Mouse (Mus musculus) neural tube, embryonic 12.5 days (tissue): ENCODE results near the gene Cnot6. TPM values are rescaled to one million over a fixed set of nuclear protein-coding genes. Genes with fewer than 3 reads are reported as not detected.

Experiments
- ATAC-seq: fragments of 200-750 bp; cut with Nextera tagmentation; 2 replicates; pipeline ENCODE4 v1.8.0; 2017; ENCODE audit warnings: low read depth, mild to moderate bottlenecking, moderate TSS enrichment, moderate library complexity; ENCODE audit not compliant: low FRiP score
- H3K27ac ChIP-seq: fragments of 300-500 bp; sonication (generic); 2 replicates; pipeline ENCODE4 v1.5.1; 2016
- H3K27me3 ChIP-seq: fragments of 300-500 bp; sonication (generic); replicated peaks from 2 replicates; pipeline ENCODE4 v1.6.1; 2016; ENCODE audit warnings: mild to moderate bottlenecking
- H3K36me3 ChIP-seq: fragments of 300-500 bp; sonication (generic); 2 replicates; pipeline ENCODE4 v1.6.1; 2016; ENCODE audit warnings: mild to moderate bottlenecking
- H3K4me1 ChIP-seq: fragments of 300-500 bp; sonication (generic); 2 replicates; pipeline ENCODE4 v1.6.1; 2016
- H3K4me2 ChIP-seq: fragments of 300-500 bp; sonication (generic); replicated peaks from 2 replicates; pipeline ENCODE4 v1.6.1; 2016; ENCODE audit warnings: mild to moderate bottlenecking
- H3K4me3 ChIP-seq: fragments of 300-500 bp; sonication (generic); 2 replicates; pipeline ENCODE4 v1.5.1; 2016
- H3K9ac ChIP-seq: fragments of 300-500 bp; sonication (generic); 2 replicates; pipeline ENCODE4 v1.6.1; 2016; ENCODE audit warnings: mild to moderate bottlenecking
- H3K9me3 ChIP-seq: fragments of 300-500 bp; sonication (generic); 2 replicates; pipeline ENCODE4 v1.6.1; 2016; ENCODE audit warnings: mild to moderate bottlenecking
- WGBS: fragments of 180-500 bp; shearing (Covaris S2); methylation state at CpG from one replicate; pipeline ENCODE4 v1.1.7; 2016; 5-methylcytosine and 5-hydroxymethylcytosine counted together
- polyA plus RNA-seq: library from polyadenylated mRNA; unstranded; fragments of >200 nt; fragmentation: Nextera tagmentation; extraction: Ambion mirVana; gene quantifications from 2 replicates; pipeline ENCODE4 v1.2.1, GENCODE M21; 2016

Gene Cnot6
- 81.5 and 82.9 TPM in 2 replicates for polyA plus RNA-seq

GRCm38 (mm10) chr11:49712555-49713335, at the start of gene Cnot6:
Cnot6 (minus strand) TSS chr11:49712723.
- WGBS = 2% methylated on average over 64 of the region's 65 CpGs
- H3K27ac ChIP-seq = peak within 1 kb of the TSS; percentile 91
- H3K36me3 ChIP-seq = peaks cover 5% of the 10 kb centered on the region
- H3K9ac ChIP-seq = peak within 1 kb of the TSS; percentile 99
- no peaks in the 10 kb centered on the region for H3K9me3 ChIP-seq
- peak; percentile 97 for ATAC-seq
- peak within 1 kb of the TSS; percentile 75 for H3K4me2 ChIP-seq
- peaks cover 20% of the 10 kb centered on the region for H3K4me1 ChIP-seq
- peak within 1 kb of the TSS; percentile 95 for H3K4me3 ChIP-seq
- no peaks in the 10 kb centered on the region for H3K27me3 ChIP-seq

DNA sequence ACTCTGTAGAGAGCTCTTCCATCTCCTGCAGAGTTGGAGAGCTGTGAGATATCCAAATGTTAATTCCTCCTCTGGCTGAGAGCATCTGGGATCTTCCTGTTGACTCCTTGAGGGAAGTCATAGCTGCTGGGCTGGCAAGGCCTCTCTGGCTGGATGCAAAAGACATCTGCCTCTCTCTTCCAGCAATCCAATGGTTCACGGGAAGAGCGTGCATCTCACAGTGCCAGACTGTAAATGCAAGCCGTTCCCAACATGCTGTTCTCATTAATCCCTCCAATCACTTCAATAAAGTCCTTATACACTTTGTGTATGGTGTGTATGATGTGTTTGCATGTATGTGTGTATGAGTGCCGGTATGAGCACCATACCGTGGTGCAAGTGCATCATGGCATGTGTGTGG, 48.6 kb upstream of the Cnot6 start:
- H3K4me1 ChIP-seq = peaks cover 3% of the 10 kb centered on the region; the same call in 1 of the 2 replicates
- 86% methylated on average over 5 of the region's 5 CpGs for WGBS
- H3K4me3 ChIP-seq = no peak overlapping the region
- no peaks in the 10 kb centered on the region for H3K27me3 ChIP-seq
- H3K36me3 ChIP-seq = no peaks in the 10 kb centered on the region
- H3K9me3 ChIP-seq = no peaks in the 10 kb centered on the region
- H3K27ac ChIP-seq = no peak overlapping the region
- ATAC-seq = no peak
- no peak overlapping the region for H3K9ac ChIP-seq
- H3K4me2 ChIP-seq = no peak overlapping the region

- no peak overlapping the region for H3K9ac ChIP-seq
- no peak overlapping the region for H3K4me3 ChIP-seq
- no peaks in the 10 kb centered on the region for H3K4me1 ChIP-seq
- 90% methylated on average over 3 of the region's 3 CpGs for WGBS
- no peak overlapping the region for H3K4me2 ChIP-seq
- H3K9me3 ChIP-seq = no peaks in the 10 kb centered on the region
- H3K36me3 ChIP-seq = no peaks in the 10 kb centered on the region
- H3K27me3 ChIP-seq = no peaks in the 10 kb centered on the region
- H3K27ac ChIP-seq = no peak overlapping the region
- ATAC-seq = no peak
Observed at GRCm38 (mm10) chr11:49758096-49758495, 45.6 kb upstream of the Cnot6 start.

DNA sequence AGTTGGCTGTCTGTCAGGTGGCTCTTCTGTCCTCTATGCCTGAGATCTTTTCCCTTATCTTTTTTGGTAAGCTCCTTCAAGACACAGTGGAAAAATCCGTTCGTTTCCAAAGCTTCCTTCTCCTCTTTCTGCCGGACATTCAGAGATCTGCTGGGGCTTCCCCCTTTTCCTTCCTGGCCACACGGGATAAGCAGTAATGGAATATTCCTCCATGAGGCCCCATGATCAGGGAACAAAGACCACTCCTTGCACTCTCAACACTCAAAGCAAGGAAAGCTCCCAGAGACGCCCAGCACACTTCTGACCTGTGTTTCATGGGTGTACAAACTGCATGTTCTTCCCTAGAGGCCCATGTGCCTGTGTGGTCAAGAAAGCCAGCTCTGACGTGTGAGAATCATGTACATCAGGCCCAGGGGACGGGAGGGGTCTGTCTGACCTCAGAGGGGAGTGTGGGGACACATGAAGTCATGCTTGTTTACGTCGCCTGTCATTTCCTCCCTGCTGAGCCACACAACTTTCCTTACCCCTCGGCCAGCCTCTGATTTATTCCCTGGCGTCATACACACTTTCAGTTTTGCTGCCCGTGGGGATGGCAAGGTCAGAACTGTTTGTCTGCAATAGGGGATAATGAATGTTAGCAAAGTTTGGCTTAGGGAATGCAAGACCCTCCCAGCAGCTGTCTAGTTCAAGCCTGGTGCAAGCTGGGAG, 42.6 kb upstream of the Cnot6 start:
- Histone ChIP-seq H3K27ac (no peak overlapping the region), H3K9ac (no peak overlapping the region), H3K4me3 (no peak overlapping the region), H3K36me3 (no peaks in the 10 kb centered on the region), H3K27me3 (no peaks in the 10 kb centered on the region), H3K9me3 (no peaks in the 10 kb centered on the region), H3K4me2 (no peak overlapping the region), H3K4me1 (no peaks in the 10 kb centered on the region)
- ATAC-seq = no peak
- WGBS = 51% methylated on average over 12 of the region's 12 CpGs

DNA sequence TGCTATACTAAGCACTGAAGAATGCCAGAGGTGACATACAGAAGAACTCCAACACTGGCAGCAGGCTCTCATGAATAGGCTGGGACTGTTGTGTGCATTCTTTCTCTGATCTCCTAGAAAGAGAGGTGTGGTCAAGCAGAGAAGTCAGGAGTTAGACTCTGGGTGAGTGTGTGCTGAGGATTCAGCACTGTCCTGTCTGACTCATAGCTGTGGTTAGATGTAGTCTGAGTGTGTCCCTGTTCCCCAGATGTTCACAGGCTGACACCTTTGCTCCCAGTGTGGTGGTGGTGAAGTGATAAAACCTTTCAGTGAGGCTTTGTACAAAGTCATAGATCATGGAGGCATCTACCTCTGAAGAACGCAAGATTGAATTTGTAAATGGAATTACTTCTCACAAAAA, 34.2 kb upstream of the Cnot6 start:
- H3K36me3 ChIP-seq = no peaks in the 10 kb centered on the region
- H3K4me3 ChIP-seq = no peak overlapping the region
- H3K9ac ChIP-seq = no peak overlapping the region
- 93% methylated on average over 1 of the region's 1 CpGs for WGBS
- no peaks in the 10 kb centered on the region for H3K4me1 ChIP-seq
- H3K4me2 ChIP-seq = no peak overlapping the region
- peaks cover 5% of the 10 kb centered on the region; the same call in 1 of the 2 replicates for H3K9me3 ChIP-seq
- no peaks in the 10 kb centered on the region for H3K27me3 ChIP-seq
- H3K27ac ChIP-seq = no peak overlapping the region
- no peak for ATAC-seq

DNA sequence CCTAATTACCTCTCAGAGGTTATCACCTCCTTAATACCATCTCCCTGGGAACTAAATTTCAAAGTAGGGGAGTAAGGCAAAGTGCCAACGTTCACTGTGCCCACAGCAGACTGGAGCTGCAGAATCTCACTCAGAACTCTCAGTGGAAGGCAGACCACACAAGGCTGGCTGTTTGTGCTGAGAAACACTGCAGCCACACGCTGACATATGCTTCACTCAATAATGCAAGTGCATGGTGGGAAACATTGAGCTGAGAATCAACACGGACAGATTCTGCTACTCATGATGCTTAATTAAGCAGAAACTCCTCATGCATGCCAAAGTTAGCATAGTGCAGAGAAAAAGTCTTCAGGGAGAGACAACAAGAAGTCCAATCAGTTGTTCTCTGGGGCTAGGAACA, 33.3 kb upstream of the Cnot6 start:
- H3K27me3 ChIP-seq = no peaks in the 10 kb centered on the region
- H3K27ac ChIP-seq = no peak overlapping the region
- no peak overlapping the region for H3K4me3 ChIP-seq
- no peak for ATAC-seq
- H3K36me3 ChIP-seq = no peaks in the 10 kb centered on the region
- H3K4me2 ChIP-seq = no peak overlapping the region
- no peak overlapping the region for H3K9ac ChIP-seq
- H3K9me3 ChIP-seq = peaks cover 5% of the 10 kb centered on the region; the same call in 1 of the 2 replicates
- 82% methylated on average over 3 of the region's 3 CpGs for WGBS
- no peaks in the 10 kb centered on the region for H3K4me1 ChIP-seq

DNA sequence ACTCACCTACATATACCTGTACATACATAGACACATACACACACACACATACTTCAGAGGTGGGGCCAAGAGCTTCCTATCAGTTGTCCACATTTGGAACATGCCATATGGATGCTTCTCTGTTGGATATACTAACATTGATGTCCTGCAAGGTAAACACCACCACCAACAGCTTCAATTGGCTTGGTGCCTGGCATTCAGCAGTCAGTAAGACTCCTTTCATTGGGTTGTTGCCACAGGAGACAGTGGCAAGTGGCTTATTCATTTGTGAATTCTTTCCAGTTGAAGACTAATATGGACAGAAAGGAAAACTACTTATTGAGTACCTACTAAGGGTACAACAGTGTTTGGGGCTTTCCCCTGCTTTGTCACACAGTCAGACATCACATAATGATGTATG, 32.5 kb upstream of the Cnot6 start:
- H3K4me1 ChIP-seq = no peaks in the 10 kb centered on the region
- no peak overlapping the region for H3K4me3 ChIP-seq
- H3K9ac ChIP-seq = no peak overlapping the region
- no peaks in the 10 kb centered on the region for H3K36me3 ChIP-seq
- H3K9me3 ChIP-seq = peaks cover 5% of the 10 kb centered on the region; the same call in 1 of the 2 replicates
- no peaks in the 10 kb centered on the region for H3K27me3 ChIP-seq
- H3K4me2 ChIP-seq = no peak overlapping the region
- H3K27ac ChIP-seq = no peak overlapping the region
- no peak for ATAC-seq

GRCm38 (mm10) chr11:49743634-49744033, 31.1 kb upstream of the Cnot6 start:
- ATAC-seq = no peak
- no peaks in the 10 kb centered on the region for H3K36me3 ChIP-seq
- H3K4me3 ChIP-seq = no peak overlapping the region
- no peaks in the 10 kb centered on the region for H3K9me3 ChIP-seq
- H3K4me2 ChIP-seq = no peak overlapping the region
- H3K27ac ChIP-seq = no peak overlapping the region
- no peak overlapping the region for H3K9ac ChIP-seq
- no peaks in the 10 kb centered on the region for H3K27me3 ChIP-seq
- H3K4me1 ChIP-seq = no peaks in the 10 kb centered on the region
- WGBS = 90% methylated on average over 7 of the region's 7 CpGs

DNA sequence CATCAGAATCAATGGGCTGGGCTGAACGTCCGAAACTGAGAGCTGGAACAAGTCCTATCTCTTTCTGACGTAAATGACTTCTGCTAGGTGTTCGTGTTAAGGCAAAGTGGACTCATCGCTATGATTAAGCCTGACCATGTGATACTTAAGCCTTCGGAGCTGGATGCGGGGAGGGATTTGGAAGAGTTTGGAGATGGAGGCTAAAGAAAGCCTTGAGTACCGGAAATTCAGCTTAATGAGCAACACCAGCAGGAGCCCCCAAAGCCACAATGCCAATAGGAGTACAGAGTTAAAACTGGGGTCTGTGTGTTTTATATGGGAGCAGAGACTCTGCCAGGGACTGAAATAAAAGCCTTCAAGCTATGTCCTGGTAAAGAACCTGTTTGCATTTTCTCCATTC, 29.7 kb upstream of the Cnot6 start:
- no peaks in the 10 kb centered on the region for H3K36me3 ChIP-seq
- H3K9me3 ChIP-seq = no peaks in the 10 kb centered on the region
- ATAC-seq = no peak
- H3K4me2 ChIP-seq = no peak overlapping the region
- no peak overlapping the region for H3K4me3 ChIP-seq
- H3K4me1 ChIP-seq = no peaks in the 10 kb centered on the region
- no peak overlapping the region for H3K9ac ChIP-seq
- H3K27ac ChIP-seq = no peak overlapping the region
- no peaks in the 10 kb centered on the region for H3K27me3 ChIP-seq
- 83% methylated on average over 8 of the region's 8 CpGs for WGBS

GRCm38 (mm10) chr11:49739776-49740175, 27.3 kb upstream of the Cnot6 start:
- no peak overlapping the region for H3K27ac ChIP-seq
- H3K4me2 ChIP-seq = no peak overlapping the region
- H3K9ac ChIP-seq = no peak overlapping the region
- H3K4me3 ChIP-seq = no peak overlapping the region
- no peaks in the 10 kb centered on the region for H3K36me3 ChIP-seq
- H3K27me3 ChIP-seq = no peaks in the 10 kb centered on the region
- no peaks in the 10 kb centered on the region for H3K9me3 ChIP-seq
- H3K4me1 ChIP-seq = no peaks in the 10 kb centered on the region
- no peak for ATAC-seq
- WGBS = 79% methylated on average over 3 of the region's 3 CpGs

DNA sequence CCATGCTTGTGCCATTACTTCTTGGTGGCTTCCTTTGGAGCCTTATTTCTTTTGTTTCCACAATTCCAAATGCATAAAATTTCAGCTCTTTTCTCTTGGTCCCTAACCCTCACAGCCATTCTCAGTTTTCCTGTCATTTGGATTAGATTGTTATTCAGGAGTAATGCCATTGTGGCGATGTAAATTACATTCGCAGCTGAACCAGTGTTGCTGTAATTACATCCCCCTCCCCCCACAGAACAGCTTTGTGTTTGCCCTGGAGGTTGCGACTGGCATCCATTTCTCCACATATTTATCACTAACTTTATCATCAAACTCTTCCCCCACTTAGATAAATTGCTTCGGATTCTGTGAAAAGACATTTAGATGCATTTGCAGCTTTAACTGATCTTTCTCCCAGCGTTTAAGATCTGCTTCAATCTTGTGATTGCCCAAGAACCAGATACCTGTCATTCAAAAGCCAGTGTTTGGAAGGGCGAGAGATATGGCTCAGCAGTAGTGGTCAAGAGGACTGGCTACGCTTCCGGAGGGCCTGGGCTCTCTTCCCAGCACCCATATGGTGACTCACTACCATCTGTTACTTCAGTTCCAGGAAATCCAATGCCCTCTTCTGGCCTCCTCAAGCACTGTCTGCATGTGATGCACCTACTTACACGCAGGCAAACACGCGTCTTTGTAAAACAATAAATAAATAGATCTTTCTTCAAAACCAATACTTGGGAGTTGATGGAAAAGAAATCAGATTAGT, 26.3 kb upstream of the Cnot6 start:
- ATAC-seq = no peak
- no peaks in the 10 kb centered on the region for H3K27me3 ChIP-seq
- no peak overlapping the region for H3K27ac ChIP-seq

DNA sequence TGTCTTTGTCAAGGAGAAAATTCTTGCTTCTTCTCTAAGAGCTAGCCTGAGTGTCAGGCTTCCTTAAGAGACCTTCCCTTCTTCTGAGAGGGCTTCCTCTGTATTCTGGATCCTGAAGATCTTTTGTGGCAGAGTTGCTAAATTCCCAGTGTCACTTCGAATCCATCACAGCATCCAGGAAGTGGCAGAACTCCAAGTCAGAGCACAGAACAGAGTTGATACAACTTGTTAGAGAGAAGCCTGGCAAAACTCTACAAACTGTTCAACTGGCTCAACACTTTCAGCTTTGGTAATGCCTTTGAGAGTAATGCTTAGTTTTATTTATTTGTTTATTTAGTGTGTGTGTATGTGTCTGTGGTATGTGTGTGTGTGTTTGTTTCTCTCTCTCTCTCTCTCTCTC, 25.1 kb upstream of the Cnot6 start:
- H3K9me3 ChIP-seq = no peaks in the 10 kb centered on the region
- no peaks in the 10 kb centered on the region for H3K4me1 ChIP-seq
- no peak overlapping the region for H3K4me2 ChIP-seq
- H3K27me3 ChIP-seq = no peaks in the 10 kb centered on the region
- no peak overlapping the region for H3K4me3 ChIP-seq
- H3K36me3 ChIP-seq = no peaks in the 10 kb centered on the region
- no peak overlapping the region for H3K27ac ChIP-seq
- no peak overlapping the region for H3K9ac ChIP-seq
- 71% methylated on average over 1 of the region's 1 CpGs for WGBS
- ATAC-seq = no peak

More for the DNA sequence above, 26.3 kb upstream of the Cnot6 start:
- H3K9ac ChIP-seq = no peak overlapping the region
- 76% methylated on average over 11 of the region's 11 CpGs for WGBS
- H3K36me3 ChIP-seq = no peaks in the 10 kb centered on the region
- H3K4me1 ChIP-seq = no peaks in the 10 kb centered on the region
- H3K4me2 ChIP-seq = no peak overlapping the region
- H3K9me3 ChIP-seq = no peaks in the 10 kb centered on the region
- H3K4me3 ChIP-seq = no peak overlapping the region
